Mouse (Mus musculus) thymus, adult 2 months (tissue): ENCODE data around the gene Fstl1.

ENCODE experiments used
- CTCF ChIP-seq: fragments of 200-500 bp; IDR thresholded peaks from 2 replicates; pipeline ENCODE4 v1.5.1; 2012; ENCODE audit warnings: mild to moderate bottlenecking, control low read depth, low read length, moderate library complexity, borderline replicate concordance; ENCODE audit not compliant: control insufficient read depth, poor library complexity, insufficient read depth; ENCODE audit errors: extremely low read depth
- POLR2A ChIP-seq: fragments of 200-500 bp; IDR thresholded peaks from 2 replicates; pipeline ENCODE4 v1.6.1; 2012; ENCODE audit warnings: mild to moderate bottlenecking, low read length, control low read depth, moderate library complexity; ENCODE audit not compliant: control insufficient read depth, poor library complexity, insufficient read depth; ENCODE audit errors: extremely low read depth

DNA sequence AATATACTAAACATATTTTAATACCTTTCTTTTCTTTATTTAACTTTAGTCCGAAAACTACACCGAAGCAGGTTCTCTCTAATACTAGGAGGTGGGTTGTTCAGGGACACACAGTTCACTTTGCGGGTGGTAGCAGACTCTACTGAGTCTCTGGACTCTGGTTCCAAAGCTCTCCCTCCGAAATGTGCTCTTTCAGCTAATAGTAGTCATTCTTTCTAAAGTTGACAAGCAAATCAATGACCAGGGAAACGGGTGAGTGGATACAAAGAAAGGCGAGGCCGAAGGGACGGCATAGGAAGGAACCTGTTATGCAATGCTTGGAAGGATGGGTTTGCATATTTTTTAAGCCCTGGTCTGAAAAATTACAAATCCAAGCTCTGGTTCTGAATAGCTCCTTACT lies 80.8 kb downstream of the Fstl1 start:
- TF ChIP-seq POLR2A (no peak), CTCF (no peak)
